Mouse (Mus musculus): Measurements from ENCODE around the gene Tns1. TPM values are rescaled to one million over a fixed set of nuclear protein-coding genes. Genes with fewer than 3 reads are reported as not detected.

Tns1 gene
- polyA plus RNA-seq, 1 experiment from 2014 or later, result 120 TPM

GRCm38 (mm10) chr1:73938597-73938996 is 185.7 kb downstream of the Tns1 start:
- ATAC-seq (replicated peaks; ENCODE audit: extremely low read depth, insufficient read depth, low FRiP score), result no peak
- H3K4me3 ChIP-seq (ENCODE audit: low read length), result no peak overlapping the region
- no peaks in the 10 kb centered on the region for H3K9me3 ChIP-seq (replicated peaks; ENCODE audit: control insufficient read depth, low read length)
- H3K4me1 ChIP-seq (ENCODE audit: control insufficient read depth, insufficient read depth, low read length), result peaks cover 78% of the 10 kb centered on the region
- peak overlapping the region; percentile 26; the same call in 1 of the 2 replicates for H3K27ac ChIP-seq (ENCODE audit: low read length)
- H3K36me3 ChIP-seq (ENCODE audit: control insufficient read depth, insufficient read depth), result peaks cover 57% of the 10 kb centered on the region
- H3K27me3 ChIP-seq (ENCODE audit: control insufficient read depth, insufficient read depth, low read length), result no peaks in the 10 kb centered on the region
- no peak overlapping the region for H3K4me2 ChIP-seq (ENCODE audit: low read depth, low read length)
- 41% methylated on average over 10 of the region's 10 CpGs for WGBS
- H3K9ac ChIP-seq (ENCODE audit: low read length), result peak overlapping the region; percentile 4; the same call in 1 of the 2 replicates

- WGBS, result 56% methylated on average over 6 of the region's 6 CpGs
- H3K9me3 ChIP-seq (replicated peaks; ENCODE audit: control insufficient read depth, low read length), result no peaks in the 10 kb centered on the region
- peaks cover 62% of the 10 kb centered on the region for H3K36me3 ChIP-seq (ENCODE audit: control insufficient read depth, insufficient read depth)
- no peak overlapping the region for H3K4me2 ChIP-seq (ENCODE audit: low read depth, low read length)
- no peak overlapping the region for H3K4me3 ChIP-seq (ENCODE audit: low read length)
- H3K9ac ChIP-seq (ENCODE audit: low read length), result no peak overlapping the region
- peak overlapping the region; percentile 25; the same call in 1 of the 2 replicates for H3K27ac ChIP-seq (ENCODE audit: low read length)
- peaks cover 78% of the 10 kb centered on the region for H3K4me1 ChIP-seq (ENCODE audit: control insufficient read depth, insufficient read depth, low read length)
- ATAC-seq (replicated peaks; ENCODE audit: extremely low read depth, insufficient read depth, low FRiP score), result no peak
- H3K27me3 ChIP-seq (ENCODE audit: control insufficient read depth, insufficient read depth, low read length), result no peaks in the 10 kb centered on the region
These were observed 186.4 kb downstream of the Tns1 start for GRCm38 (mm10) chr1:73937805-73938204.

- no peak overlapping the region for H3K4me3 ChIP-seq (ENCODE audit: low read length)
- no peak for ATAC-seq (replicated peaks; ENCODE audit: extremely low read depth, insufficient read depth, low FRiP score)
- H3K4me1 ChIP-seq (ENCODE audit: control insufficient read depth, insufficient read depth, low read length), result peaks cover 79% of the 10 kb centered on the region
- H3K4me2 ChIP-seq (ENCODE audit: low read depth, low read length), result no peak overlapping the region
- H3K36me3 ChIP-seq (ENCODE audit: control insufficient read depth, insufficient read depth), result peaks cover 56% of the 10 kb centered on the region
- H3K27me3 ChIP-seq (ENCODE audit: control insufficient read depth, insufficient read depth, low read length), result no peaks in the 10 kb centered on the region
- no peak overlapping the region for H3K27ac ChIP-seq (ENCODE audit: low read length)
- H3K9me3 ChIP-seq (replicated peaks; ENCODE audit: control insufficient read depth, low read length), result no peaks in the 10 kb centered on the region
- peak overlapping the region; percentile 34; the same call in 1 of the 2 replicates for H3K9ac ChIP-seq (ENCODE audit: low read length)
- WGBS, result 56% methylated on average over 3 of the region's 3 CpGs
These were observed 187.7 kb downstream of the Tns1 start for GRCm38 (mm10) chr1:73936537-73936936.

GRCm38 (mm10) chr1:73935442-73936080 is 188.7 kb downstream of the Tns1 start:
- WGBS, result 61% methylated on average over 4 of the region's 4 CpGs
- peak overlapping the region; percentile 42 for H3K27ac ChIP-seq (ENCODE audit: low read length)

GRCm38 (mm10) chr1:73933146-73933490 is 191.1 kb downstream of the Tns1 start:
- Histone ChIP-seq H3K27me3 (ENCODE audit: control insufficient read depth, insufficient read depth, low read length) (no peaks in the 10 kb centered on the region), H3K27ac (ENCODE audit: low read length) (peak overlapping the region; percentile 90), H3K4me1 (ENCODE audit: control insufficient read depth, insufficient read depth, low read length) (peaks cover 65% of the 10 kb centered on the region), H3K36me3 (ENCODE audit: control insufficient read depth, insufficient read depth) (peaks cover 40% of the 10 kb centered on the region), H3K9ac (ENCODE audit: low read length) (peak overlapping the region; percentile 62), H3K4me3 (ENCODE audit: low read length) (no peak overlapping the region), H3K4me2 (ENCODE audit: low read depth, low read length) (no peak overlapping the region), H3K9me3 (replicated peaks; ENCODE audit: control insufficient read depth, low read length) (no peaks in the 10 kb centered on the region)
- WGBS, result 56% methylated on average over 5 of the region's 5 CpGs
- ATAC-seq (replicated peaks; ENCODE audit: extremely low read depth, insufficient read depth, low FRiP score), result 0 out of 2 replicates have a peak, but pooled peaks have one; percentile 8

More at GRCm38 (mm10) chr1:73935442-73936080, 188.7 kb downstream of the Tns1 start:
- Histone ChIP-seq H3K27me3 (ENCODE audit: control insufficient read depth, insufficient read depth, low read length) (no peaks in the 10 kb centered on the region), H3K36me3 (ENCODE audit: control insufficient read depth, insufficient read depth) (peaks cover 49% of the 10 kb centered on the region), H3K9me3 (replicated peaks; ENCODE audit: control insufficient read depth, low read length) (no peaks in the 10 kb centered on the region), H3K4me1 (ENCODE audit: control insufficient read depth, insufficient read depth, low read length) (peaks cover 79% of the 10 kb centered on the region), H3K4me3 (ENCODE audit: low read length) (no peak overlapping the region), H3K4me2 (ENCODE audit: low read depth, low read length) (no peak overlapping the region), H3K9ac (ENCODE audit: low read length) (peak overlapping the region; percentile 26; the same call in 1 of the 2 replicates)
- no peak for ATAC-seq (replicated peaks; ENCODE audit: extremely low read depth, insufficient read depth, low FRiP score)

- peaks cover 42% of the 10 kb centered on the region for H3K36me3 ChIP-seq (ENCODE audit: control insufficient read depth, insufficient read depth)
- peaks cover 60% of the 10 kb centered on the region for H3K4me1 ChIP-seq (ENCODE audit: control insufficient read depth, insufficient read depth, low read length)
- H3K4me2 ChIP-seq (ENCODE audit: low read depth, low read length), result no peak overlapping the region
- peak overlapping the region; percentile 90 for H3K27ac ChIP-seq (ENCODE audit: low read length)
- no peak overlapping the region for H3K4me3 ChIP-seq (ENCODE audit: low read length)
- no peaks in the 10 kb centered on the region for H3K27me3 ChIP-seq (ENCODE audit: control insufficient read depth, insufficient read depth, low read length)
- WGBS, result 42% methylated on average over 10 of the region's 10 CpGs
- no peaks in the 10 kb centered on the region for H3K9me3 ChIP-seq (replicated peaks; ENCODE audit: control insufficient read depth, low read length)
- no peak for ATAC-seq (replicated peaks; ENCODE audit: extremely low read depth, insufficient read depth, low FRiP score)
- H3K9ac ChIP-seq (ENCODE audit: low read length), result peak overlapping the region; percentile 62
These were observed 191.7 kb downstream of the Tns1 start for GRCm38 (mm10) chr1:73932421-73933145.

GRCm38 (mm10) chr1:73931851-73932250 is 192.4 kb downstream of the Tns1 start:
- Histone ChIP-seq H3K27ac (ENCODE audit: low read length) (peak overlapping the region; percentile 90), H3K4me2 (ENCODE audit: low read depth, low read length) (no peak overlapping the region), H3K4me1 (ENCODE audit: control insufficient read depth, insufficient read depth, low read length) (peaks cover 54% of the 10 kb centered on the region), H3K36me3 (ENCODE audit: control insufficient read depth, insufficient read depth) (peaks cover 45% of the 10 kb centered on the region), H3K9ac (ENCODE audit: low read length) (peak overlapping the region; percentile 34), H3K4me3 (ENCODE audit: low read length) (no peak overlapping the region), H3K9me3 (replicated peaks; ENCODE audit: control insufficient read depth, low read length) (no peaks in the 10 kb centered on the region), H3K27me3 (ENCODE audit: control insufficient read depth, insufficient read depth, low read length) (no peaks in the 10 kb centered on the region)
- 52% methylated on average over 5 of the region's 5 CpGs for WGBS
- no peak for ATAC-seq (replicated peaks; ENCODE audit: extremely low read depth, insufficient read depth, low FRiP score)

GRCm38 (mm10) chr1:73930411-73931134 is 193.7 kb downstream of the Tns1 start:
- Histone ChIP-seq H3K4me3 (ENCODE audit: low read length) (no peak overlapping the region), H3K4me2 (ENCODE audit: low read depth, low read length) (no peak overlapping the region), H3K9me3 (replicated peaks; ENCODE audit: control insufficient read depth, low read length) (no peaks in the 10 kb centered on the region), H3K9ac (ENCODE audit: low read length) (no peak overlapping the region), H3K27me3 (ENCODE audit: control insufficient read depth, insufficient read depth, low read length) (no peaks in the 10 kb centered on the region), H3K4me1 (ENCODE audit: control insufficient read depth, insufficient read depth, low read length) (peaks cover 42% of the 10 kb centered on the region), H3K27ac (ENCODE audit: low read length) (peak overlapping the region; percentile 9; the same call in 1 of the 2 replicates), H3K36me3 (ENCODE audit: control insufficient read depth, insufficient read depth) (peaks cover 42% of the 10 kb centered on the region)
- ATAC-seq (replicated peaks; ENCODE audit: extremely low read depth, insufficient read depth, low FRiP score), result no peak
- 68% methylated on average over 8 of the region's 8 CpGs for WGBS
